Mouse (Mus musculus): ENCODE results near the gene Sema3f.

Sema3f gene

GRCm38 (mm10) chr9:107633091-107633660 is 77.1 kb downstream of the Sema3f start:
- DNase-seq (ENCODE audit: low spot score) = no peak

- no peak for DNase-seq (ENCODE audit: low spot score)
Measured at GRCm38 (mm10) chr9:107632478-107632877, 77.8 kb downstream of the Sema3f start.

- DNase-seq (ENCODE audit: low spot score) = no peak
Measured at GRCm38 (mm10) chr9:107631861-107632260, 78.4 kb downstream of the Sema3f start.

Measured in layer of hippocampus, adult 9-10 months (tissue).